9 mouse cellular contexts compared by ENCODE assay signal in the genomic region with DNA sequence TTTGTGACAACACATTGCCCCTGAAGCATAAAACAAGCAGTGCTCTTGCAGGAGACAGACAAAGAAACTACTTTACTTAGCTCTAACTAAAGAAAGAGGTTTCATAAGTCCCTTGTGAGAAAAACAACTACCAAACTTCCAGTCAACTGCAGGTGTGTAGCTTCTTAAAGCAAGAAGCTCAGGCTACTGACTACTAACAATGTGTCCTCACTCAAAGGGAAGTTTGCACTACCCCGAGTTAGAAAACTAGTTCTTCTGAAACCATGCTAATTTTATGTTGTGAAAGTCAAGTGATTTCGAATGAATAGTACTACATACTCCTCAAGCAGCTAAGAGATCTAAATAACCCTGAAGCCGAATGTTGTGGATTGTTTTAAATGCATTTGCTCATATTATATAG. TPM values are rescaled to one million over a fixed set of nuclear protein-coding genes. Genes with fewer than 3 reads are reported as not detected.
DNase-seq lines count a peak whose midpoint lies in the region; ATAC-seq lines count a peak whose summit lies in the region.
"Had no signal": no experiment of that assay in that cellular context is flagged by ENCODE, and none has a peak within 500 bp of the region (broad histone marks: within the 10 kb centered on the region; RNA-seq: fewer than 3 reads in every experiment).

No protein-coding gene starts in this region.

- peak overlapping the region; percentile 59 for H3K4me2 ChIP-seq in neural tube, embryonic 11.5 days (ENCODE audit: low read depth)
- peak overlapping the region; percentile 64 for H3K4me2 ChIP-seq in limb, embryonic 12.5 days
- H3K4me2 ChIP-seq in neural tube, embryonic 14.5 days (ENCODE audit: low read depth, low read length) = peak overlapping the region; percentile 74

- H3K4me1 ChIP-seq in erythroblast, embryonic 14.5 days (ENCODE audit: control insufficient read depth) = peaks cover 19% of the 10 kb centered on the region
- no peaks in the 10 kb centered on the region for H3K4me1 ChIP-seq in neural tube, embryonic 11.5 days (ENCODE audit: control insufficient read depth, insufficient read depth, low read length)
- peaks cover 3% of the 10 kb centered on the region; the same call in 1 of the 2 replicates for H3K4me1 ChIP-seq in limb, embryonic 12.5 days (replicated peaks)
- H3K4me1 ChIP-seq in neural tube, embryonic 14.5 days (ENCODE audit: control insufficient read depth, insufficient read depth, low read length) = no peaks in the 10 kb centered on the region

- no peak for ATAC-seq in erythroblast, adult 5-6 weeks (replicated peaks; ENCODE audit: low FRiP score, poor library complexity, severe bottlenecking)
- ATAC-seq in neural tube, embryonic 11.5 days (ENCODE audit: insufficient read depth, low FRiP score, low TSS enrichment) = no peak
- ATAC-seq in limb, embryonic 12.5 days (ENCODE audit: insufficient number of reproducible peaks, insufficient read depth, low FRiP score, low TSS enrichment, low read depth) = no peak
- no peak for ATAC-seq in neural tube, embryonic 14.5 days (ENCODE audit: low read depth)

- intact Hi-C loops in left cerebral cortex, postnatal 25 days (cut with DNase I) = no loop called here

- no peaks in the 10 kb centered on the region for H3K9me3 ChIP-seq in erythroblast, embryonic 14.5 days (ENCODE audit: control insufficient read depth, low read length)
- no peaks in the 10 kb centered on the region for H3K9me3 ChIP-seq in neural tube, embryonic 11.5 days (ENCODE audit: control insufficient read depth, low read length)
- H3K9me3 ChIP-seq in limb, embryonic 12.5 days = no peaks in the 10 kb centered on the region
- no peaks in the 10 kb centered on the region for H3K9me3 ChIP-seq in neural tube, embryonic 14.5 days (ENCODE audit: control insufficient read depth, low read length)

- no peaks in the 10 kb centered on the region for H3K27me3 ChIP-seq in erythroblast, embryonic 14.5 days (ENCODE audit: control insufficient read depth)
- H3K27me3 ChIP-seq in neural tube, embryonic 11.5 days (ENCODE audit: control insufficient read depth, insufficient read depth, low read length) = no peaks in the 10 kb centered on the region
- no peaks in the 10 kb centered on the region for H3K27me3 ChIP-seq in limb, embryonic 12.5 days
- H3K27me3 ChIP-seq in neural tube, embryonic 14.5 days (ENCODE audit: control insufficient read depth, insufficient read depth, low read length) = no peaks in the 10 kb centered on the region

- H3K27ac ChIP-seq in neural tube, embryonic 11.5 days (ENCODE audit: low read depth, low read length) = no peak overlapping the region
- H3K27ac ChIP-seq in limb, embryonic 12.5 days = no peak overlapping the region
- H3K27ac ChIP-seq in neural tube, embryonic 14.5 days (ENCODE audit: low read depth, low read length) = no peak overlapping the region

- no peak for DNase-seq in neural tube, embryonic 11.5 days (ENCODE audit: low spot score)
- DNase-seq in neural tube, embryonic 10.5 days (ENCODE audit: extremely low spot score, low spot score) = no peak
- DNase-seq in urinary bladder, postnatal 36 days (ENCODE audit: low spot score in 2 of 2) = no peak
- no peak for DNase-seq in left cerebral cortex, postnatal 25 days (ENCODE audit: low spot score in 2 of 2)
- DNase-seq: lung, adult 18-20 months had no signal

- WGBS in neural tube, embryonic 11.5 days = 81% methylated on average over 3 of the region's 3 CpGs
- WGBS in limb, embryonic 12.5 days = 85% methylated on average over 3 of the region's 3 CpGs
- 62% methylated on average over 3 of the region's 3 CpGs for WGBS in neural tube, embryonic 14.5 days

- peak overlapping the region; percentile 7 for H3K4me3 ChIP-seq in erythroblast, embryonic 14.5 days (replicated peaks)
- H3K4me3 ChIP-seq in neural tube, embryonic 11.5 days (ENCODE audit: low read depth, low read length) = peak overlapping the region; percentile 65
- 0 out of 2 replicates have a peak overlapping the region, but pooled peaks have one; percentile 6 for H3K4me3 ChIP-seq in limb, embryonic 12.5 days (replicated peaks)
- H3K4me3 ChIP-seq in neural tube, embryonic 14.5 days (ENCODE audit: low read depth, low read length) = peak overlapping the region; percentile 88; the same call in 1 of the 2 replicates

- H3K9ac ChIP-seq in neural tube, embryonic 11.5 days (ENCODE audit: low read length) = no peak overlapping the region
- no peak overlapping the region for H3K9ac ChIP-seq in limb, embryonic 12.5 days (replicated peaks)
- no peak overlapping the region for H3K9ac ChIP-seq in neural tube, embryonic 14.5 days (replicated peaks; ENCODE audit: low read depth, low read length)

- H3K36me3 ChIP-seq in erythroblast, embryonic 14.5 days (ENCODE audit: control insufficient read depth) = peaks cover 6% of the 10 kb centered on the region
- no peaks in the 10 kb centered on the region for H3K36me3 ChIP-seq in neural tube, embryonic 11.5 days (ENCODE audit: control insufficient read depth, insufficient read depth, low read length)
- H3K36me3 ChIP-seq in limb, embryonic 12.5 days = peaks cover 4% of the 10 kb centered on the region; the same call in 1 of the 2 replicates
- no peaks in the 10 kb centered on the region for H3K36me3 ChIP-seq in neural tube, embryonic 14.5 days (ENCODE audit: control insufficient read depth, insufficient read depth, low read length)

RNA-seq across cellular contexts. Expression of a gene that starts 1.6 kb away (rescaled TPM):
- polyA plus RNA-seq in erythroblast, embryonic 14.5 days (2012) = 0.14 and 0.21 TPM in 2 replicates
- 8.4 and 8.8 TPM in 2 replicates for total RNA-seq in erythroblast, adult 5-6 weeks (2015; ENCODE audit: low replicate concordance)
- 1.9 and 3.6 TPM in 2 replicates for total RNA-seq in erythroblast, adult 5-6 weeks (2017; ENCODE audit: low replicate concordance)
- polyA plus RNA-seq in neural tube, embryonic 11.5 days (2014; fragmentation: Nextera tagmentation; extraction: Ambion mirVana) = 25.4 and 26.6 TPM in 2 replicates
- 14.8 and 17.2 TPM in 2 replicates for polyA plus RNA-seq in limb, embryonic 12.5 days (2016; fragmentation: Nextera tagmentation; extraction: Ambion mirVana)
- 24.1 and 24.4 TPM in 2 replicates for polyA plus RNA-seq in neural tube, embryonic 14.5 days (2014; fragmentation: Nextera tagmentation; extraction: Ambion mirVana)
- 10 to 100 TPM; 26.6 to 30.6 TPM for total RNA-seq in left cerebral cortex, postnatal 25 days (2021)

Comparison
In these comparisons a context has a peak if more than half of its experiments do, and no peak if none do; other contexts are left out.
1. H3K4me3 ChIP-seq: peak in every context shown above with its lines; median percentile 88 in neural tube, embryonic 14.5 days; 65 in neural tube, embryonic 11.5 days; 7 in erythroblast, embryonic 14.5 days; 6 in limb, embryonic 12.5 days.
2. RNA of a gene that starts 1.6 kb away (polyA plus RNA-seq): 25.4 to 26.6 TPM in neural tube, embryonic 11.5 days, 24.1 to 24.4 TPM in neural tube, embryonic 14.5 days and 14.8 to 17.2 TPM in limb, embryonic 12.5 days; 0.14 to 0.21 TPM in erythroblast, embryonic 14.5 days; every median in the first group is over 10 times any median in the second.
3. Peak in every context shown above with its lines, with median percentiles within 50 percentile points of each other: H3K4me2 ChIP-seq.